Mouse (Mus musculus) neural tube, embryonic 11.5 days (tissue): Measurements from ENCODE around the gene Rftn1. TPM values are rescaled to one million over a fixed set of nuclear protein-coding genes. Genes with fewer than 3 reads are reported as not detected.

ENCODE experiments used
- ATAC-seq: fragments of 200-750 bp; cut with Nextera tagmentation; 2 replicates; pipeline ENCODE4 v1.8.0; 2017; ENCODE audit warnings: moderate number of reproducible peaks, mild to moderate bottlenecking, moderate TSS enrichment, moderate library complexity; ENCODE audit not compliant: insufficient read depth, low FRiP score, low TSS enrichment
- DNase-seq: peaks from one replicate; pipeline ENCODE4 v3.0.0-alpha.2; 2015; ENCODE audit warnings: low spot score
- H3K27ac ChIP-seq: fragments of 300-500 bp; sonication (generic); 2 replicates; pipeline ENCODE4 v1.5.1; 2014; ENCODE audit warnings: low read depth, mild to moderate bottlenecking, low read length
- H3K27me3 ChIP-seq: fragments of 300-500 bp; sonication (generic); 2 replicates; pipeline ENCODE4 v1.6.1; 2014; ENCODE audit warnings: mild to moderate bottlenecking, low read length, mixed read lengths; ENCODE audit not compliant: control insufficient read depth, insufficient read depth
- H3K36me3 ChIP-seq: fragments of 300-500 bp; sonication (generic); 2 replicates; pipeline ENCODE4 v1.6.1; 2014; ENCODE audit warnings: mild to moderate bottlenecking, low read length, moderate library complexity, mixed read lengths; ENCODE audit not compliant: control insufficient read depth, insufficient read depth
- H3K4me1 ChIP-seq: fragments of 300-500 bp; sonication (generic); 2 replicates; pipeline ENCODE4 v1.6.1; 2014; ENCODE audit warnings: low read length, mixed read lengths; ENCODE audit not compliant: control insufficient read depth, insufficient read depth
- H3K4me2 ChIP-seq: fragments of 300-500 bp; sonication (generic); 2 replicates; pipeline ENCODE4 v1.6.1; 2014; ENCODE audit warnings: low read depth, mild to moderate bottlenecking, moderate library complexity
- H3K4me3 ChIP-seq: fragments of 300-500 bp; sonication (generic); 2 replicates; pipeline ENCODE4 v1.5.1; 2014; ENCODE audit warnings: low read depth, low read length
- H3K9ac ChIP-seq: fragments of 300-500 bp; sonication (generic); 2 replicates; pipeline ENCODE4 v1.6.1; 2014; ENCODE audit warnings: mild to moderate bottlenecking, low read length
- H3K9me3 ChIP-seq: fragments of 300-500 bp; sonication (generic); 2 replicates; pipeline ENCODE4 v1.6.1; 2016; ENCODE audit warnings: low read length; ENCODE audit not compliant: control insufficient read depth
- WGBS: fragments of 180-500 bp; shearing (Covaris S2); extraction: QIAGEN DNeasy Blood & Tissue Kit; methylation state at CpG from one replicate; pipeline ENCODE4 v1.1.7; 2014; 5-methylcytosine and 5-hydroxymethylcytosine counted together
- polyA plus RNA-seq: library from polyadenylated mRNA; unstranded; fragments of >200 nt; fragmentation: Nextera tagmentation; extraction: Ambion mirVana; gene quantifications from 2 replicates; pipeline ENCODE4 v1.2.1, GENCODE M21; 2014

Rftn1 gene
- polyA plus RNA-seq, 1 experiment from 2014 or later = 6.9 TPM

- Histone ChIP-seq H3K36me3 (no peaks in the 10 kb centered on the region), H3K9me3 (no peaks in the 10 kb centered on the region), H3K4me3 (no peak overlapping the region), H3K9ac (no peak overlapping the region), H3K27me3 (no peaks in the 10 kb centered on the region), H3K4me2 (no peak overlapping the region), H3K4me1 (no peaks in the 10 kb centered on the region), H3K27ac (no peak overlapping the region)
- ATAC-seq = no peak
- no peak for DNase-seq
- WGBS = 95% methylated on average over 3 of the region's 3 CpGs
Measured at GRCm38 (mm10) chr17:50101416-50101815, 89.1 kb downstream of the Rftn1 start.

GRCm38 (mm10) chr17:50100070-50100469, 90.4 kb downstream of the Rftn1 start:
- Histone ChIP-seq H3K9ac (no peak overlapping the region), H3K4me2 (no peak overlapping the region), H3K36me3 (no peaks in the 10 kb centered on the region), H3K27ac (no peak overlapping the region), H3K4me1 (no peaks in the 10 kb centered on the region), H3K4me3 (no peak overlapping the region), H3K27me3 (no peaks in the 10 kb centered on the region), H3K9me3 (no peaks in the 10 kb centered on the region)
- DNase-seq (no peak), ATAC-seq (no peak)
- WGBS = 85% methylated on average over 12 of the region's 12 CpGs

GRCm38 (mm10) chr17:50099378-50099777, 91.1 kb downstream of the Rftn1 start:
- DNase-seq = no peak
- 79% methylated on average over 8 of the region's 8 CpGs for WGBS
- no peak for ATAC-seq
- Histone ChIP-seq H3K4me1 (no peaks in the 10 kb centered on the region), H3K4me3 (no peak overlapping the region), H3K27ac (no peak overlapping the region), H3K9ac (no peak overlapping the region), H3K36me3 (no peaks in the 10 kb centered on the region), H3K9me3 (no peaks in the 10 kb centered on the region), H3K4me2 (no peak overlapping the region), H3K27me3 (no peaks in the 10 kb centered on the region)

- ATAC-seq (no peak), DNase-seq (no peak)
Measured at GRCm38 (mm10) chr17:50098297-50098696, 92.2 kb downstream of the Rftn1 start.

GRCm38 (mm10) chr17:50097831-50098230, 92.6 kb downstream of the Rftn1 start:
- H3K9me3 ChIP-seq = no peaks in the 10 kb centered on the region
- no peak overlapping the region for H3K27ac ChIP-seq
- H3K9ac ChIP-seq = no peak overlapping the region
- no peak for DNase-seq
- no peak overlapping the region for H3K4me2 ChIP-seq
- no peaks in the 10 kb centered on the region for H3K4me1 ChIP-seq
- no peaks in the 10 kb centered on the region for H3K27me3 ChIP-seq
- 89% methylated on average over 5 of the region's 5 CpGs for WGBS
- no peak for ATAC-seq
- H3K36me3 ChIP-seq = no peaks in the 10 kb centered on the region
- no peak overlapping the region for H3K4me3 ChIP-seq

More at GRCm38 (mm10) chr17:50098297-50098696, 92.2 kb downstream of the Rftn1 start:
- Histone ChIP-seq H3K36me3 (no peaks in the 10 kb centered on the region), H3K9ac (no peak overlapping the region), H3K4me1 (no peaks in the 10 kb centered on the region), H3K27ac (no peak overlapping the region), H3K9me3 (no peaks in the 10 kb centered on the region), H3K27me3 (no peaks in the 10 kb centered on the region), H3K4me3 (no peak overlapping the region), H3K4me2 (no peak overlapping the region)
- 91% methylated on average over 6 of the region's 6 CpGs for WGBS

GRCm38 (mm10) chr17:50096305-50096704, 94.2 kb downstream of the Rftn1 start:
- 91% methylated on average over 4 of the region's 4 CpGs for WGBS
- ATAC-seq = no peak

GRCm38 (mm10) chr17:50094596-50094995, 95.9 kb downstream of the Rftn1 start:
- Histone ChIP-seq H3K4me1 (no peaks in the 10 kb centered on the region), H3K27ac (no peak overlapping the region), H3K36me3 (no peaks in the 10 kb centered on the region), H3K9ac (no peak overlapping the region), H3K4me2 (no peak overlapping the region), H3K4me3 (no peak overlapping the region), H3K9me3 (no peaks in the 10 kb centered on the region), H3K27me3 (no peaks in the 10 kb centered on the region)
- DNase-seq (no peak), ATAC-seq (no peak)

More at GRCm38 (mm10) chr17:50096305-50096704, 94.2 kb downstream of the Rftn1 start:
- Histone ChIP-seq H3K4me3 (no peak overlapping the region), H3K4me1 (no peaks in the 10 kb centered on the region), H3K36me3 (no peaks in the 10 kb centered on the region), H3K4me2 (no peak overlapping the region), H3K9me3 (no peaks in the 10 kb centered on the region), H3K27ac (no peak overlapping the region), H3K9ac (no peak overlapping the region), H3K27me3 (no peaks in the 10 kb centered on the region)
- DNase-seq = no peak

GRCm38 (mm10) chr17:50094077-50094476, 96.4 kb downstream of the Rftn1 start:
- H3K4me1 ChIP-seq = no peaks in the 10 kb centered on the region
- H3K9ac ChIP-seq = no peak overlapping the region
- DNase-seq (no peak), ATAC-seq (no peak)
- 87% methylated on average over 5 of the region's 5 CpGs for WGBS
- no peaks in the 10 kb centered on the region for H3K27me3 ChIP-seq
- no peak overlapping the region for H3K4me2 ChIP-seq
- no peaks in the 10 kb centered on the region for H3K9me3 ChIP-seq
- H3K27ac ChIP-seq = no peak overlapping the region
- no peak overlapping the region for H3K4me3 ChIP-seq
- H3K36me3 ChIP-seq = no peaks in the 10 kb centered on the region

GRCm38 (mm10) chr17:50093356-50093755, 97.1 kb downstream of the Rftn1 start:
- no peaks in the 10 kb centered on the region for H3K27me3 ChIP-seq
- H3K4me1 ChIP-seq = no peaks in the 10 kb centered on the region
- 76% methylated on average over 3 of the region's 3 CpGs for WGBS
- no peak overlapping the region for H3K9ac ChIP-seq
- ATAC-seq = no peak
- no peaks in the 10 kb centered on the region for H3K36me3 ChIP-seq
- no peak for DNase-seq
- H3K27ac ChIP-seq = no peak overlapping the region
- no peak overlapping the region for H3K4me2 ChIP-seq
- H3K4me3 ChIP-seq = no peak overlapping the region
- no peaks in the 10 kb centered on the region for H3K9me3 ChIP-seq
